Mouse (Mus musculus) intestine, embryonic 16.5 days (tissue): Measurements from ENCODE around the gene Gm20388. TPM values are rescaled to one million over a fixed set of nuclear protein-coding genes. Genes with fewer than 3 reads are reported as not detected.

Source experiments
- ATAC-seq: fragments of 200-750 bp; cut with Nextera tagmentation; 2 replicates; pipeline ENCODE4 v1.8.0; 2017; ENCODE audit warnings: moderate TSS enrichment, moderate library complexity
- H3K27ac ChIP-seq: fragments of 300-500 bp; sonication (generic); 2 replicates; pipeline ENCODE4 v1.5.1; 2014; ENCODE audit warnings: mild to moderate bottlenecking, low read length
- H3K27me3 ChIP-seq: fragments of 300-500 bp; sonication (generic); replicated peaks from 2 replicates; pipeline ENCODE4 v1.6.1; 2014; ENCODE audit warnings: low read length, control low read depth, mixed read lengths; ENCODE audit not compliant: control insufficient read depth, insufficient read depth
- H3K36me3 ChIP-seq: fragments of 300-500 bp; sonication (generic); 2 replicates; pipeline ENCODE4 v1.6.1; 2014; ENCODE audit warnings: low read length, control low read depth; ENCODE audit not compliant: control insufficient read depth, insufficient read depth
- H3K4me1 ChIP-seq: fragments of 300-500 bp; sonication (generic); 2 replicates; pipeline ENCODE4 v1.6.1; 2014; ENCODE audit warnings: low read length, control low read depth, mixed read lengths; ENCODE audit not compliant: control insufficient read depth, insufficient read depth
- H3K4me2 ChIP-seq: fragments of 300-500 bp; sonication (generic); 2 replicates; pipeline ENCODE4 v1.6.1; 2014; ENCODE audit warnings: low read depth, low read length, control low read depth
- H3K4me3 ChIP-seq: fragments of 300-500 bp; sonication (generic); 2 replicates; pipeline ENCODE4 v1.5.1; 2014; ENCODE audit warnings: mild to moderate bottlenecking, low read length
- H3K9ac ChIP-seq: fragments of 300-500 bp; sonication (generic); 2 replicates; pipeline ENCODE4 v1.6.1; 2014; ENCODE audit warnings: low read depth, low read length
- H3K9me3 ChIP-seq: fragments of 300-500 bp; sonication (generic); 2 replicates; pipeline ENCODE4 v1.6.1; 2016; ENCODE audit warnings: low read length, control low read depth; ENCODE audit not compliant: control insufficient read depth
- WGBS: fragments of 180-500 bp; shearing (Covaris S2); extraction: QIAGEN DNeasy Blood & Tissue Kit; methylation state at CpG from one replicate; pipeline ENCODE4 v1.1.7; 2014; 5-methylcytosine and 5-hydroxymethylcytosine counted together
- polyA plus RNA-seq: library from polyadenylated mRNA; unstranded; fragments of >200 nt; fragmentation: Nextera tagmentation; extraction: Ambion mirVana; gene quantifications from 2 replicates; pipeline ENCODE4 v1.2.1, GENCODE M21; 2015

The Gm20388 gene
- polyA plus RNA-seq, 1 experiment from 2014 or later = 5.8 TPM

DNA sequence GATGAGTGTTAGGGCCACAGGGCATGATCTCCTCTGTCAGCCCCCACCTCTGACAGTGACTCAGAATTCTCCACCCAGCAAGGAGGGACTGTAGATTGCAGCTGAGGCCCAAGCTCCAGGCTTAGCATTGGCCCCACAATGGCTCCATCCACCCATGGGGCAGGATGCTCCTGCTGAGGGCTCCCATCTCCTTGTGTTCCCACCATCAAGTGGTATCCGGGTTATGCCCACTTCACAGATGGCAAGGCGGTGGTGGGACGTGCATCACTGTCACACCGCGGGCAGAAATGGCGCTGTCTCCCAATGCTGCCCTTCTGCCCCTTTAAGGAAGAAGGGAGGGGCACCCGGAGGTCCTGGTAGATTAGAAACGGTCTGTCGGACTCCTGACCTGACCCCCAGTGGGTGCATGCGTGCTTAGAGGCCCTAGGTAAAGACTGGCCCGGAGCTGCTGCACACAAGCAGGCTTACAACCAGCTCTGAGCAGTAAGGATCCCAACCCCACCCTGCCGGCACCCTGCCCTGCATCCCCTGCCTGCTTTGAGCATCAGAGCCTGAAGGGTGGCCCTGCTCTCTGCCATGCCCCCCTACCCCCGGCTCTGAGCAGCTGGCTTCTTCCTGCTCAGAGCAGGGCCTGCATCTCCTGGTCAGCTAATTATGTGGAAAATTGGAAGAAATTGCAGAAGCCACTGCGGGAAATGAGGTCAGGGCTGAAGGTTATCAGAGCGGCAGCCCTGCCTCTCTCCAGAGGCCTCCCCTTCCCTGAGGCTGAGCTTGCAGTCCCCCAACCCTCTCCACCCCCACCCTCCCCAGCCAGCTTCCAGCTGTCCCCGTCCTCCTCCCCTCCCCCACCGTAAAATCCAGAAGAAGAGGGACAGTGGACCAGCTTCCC lies 384.6 kb downstream of the Gm20388 start:
- Histone ChIP-seq H3K4me2 (peak overlapping the region; percentile 24), H3K4me1 (peaks cover 49% of the 10 kb centered on the region), H3K4me3 (no peak overlapping the region), H3K36me3 (no peaks in the 10 kb centered on the region), H3K9ac (peak overlapping the region; percentile 50; the same call in 1 of the 2 replicates), H3K27ac (peak overlapping the region; percentile 65), H3K27me3 (no peaks in the 10 kb centered on the region), H3K9me3 (no peaks in the 10 kb centered on the region)
- WGBS = 35% methylated on average over 15 of the region's 17 CpGs
- ATAC-seq = peak; percentile 57

DNA sequence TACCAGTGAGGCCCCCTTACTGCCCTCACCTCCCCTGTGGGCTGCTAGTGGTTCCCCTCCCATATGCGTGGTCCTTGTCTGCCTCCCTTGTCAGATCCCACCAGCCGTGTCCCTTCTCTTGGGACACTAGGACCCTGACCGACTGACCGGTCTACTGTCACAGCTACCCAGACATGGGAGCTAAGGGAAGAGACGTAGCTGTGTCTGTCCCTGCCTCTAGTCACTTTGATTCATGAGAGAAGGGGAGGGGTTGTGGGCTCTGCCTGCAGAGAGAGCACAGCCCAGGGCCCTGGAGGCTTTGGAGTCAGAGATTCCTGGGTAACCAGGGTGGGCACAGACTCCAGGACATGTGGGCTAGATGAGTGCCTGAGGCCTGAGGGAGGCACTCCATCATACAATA lies 386.4 kb downstream of the Gm20388 start:
- Histone ChIP-seq H3K9me3 (no peaks in the 10 kb centered on the region), H3K9ac (peak overlapping the region; percentile 4; the same call in 1 of the 2 replicates), H3K27me3 (no peaks in the 10 kb centered on the region), H3K4me2 (no peak overlapping the region), H3K27ac (no peak overlapping the region), H3K4me3 (no peak overlapping the region), H3K4me1 (peaks cover 52% of the 10 kb centered on the region), H3K36me3 (no peaks in the 10 kb centered on the region)
- no peak for ATAC-seq
- WGBS = 55% methylated on average over 5 of the region's 5 CpGs

DNA sequence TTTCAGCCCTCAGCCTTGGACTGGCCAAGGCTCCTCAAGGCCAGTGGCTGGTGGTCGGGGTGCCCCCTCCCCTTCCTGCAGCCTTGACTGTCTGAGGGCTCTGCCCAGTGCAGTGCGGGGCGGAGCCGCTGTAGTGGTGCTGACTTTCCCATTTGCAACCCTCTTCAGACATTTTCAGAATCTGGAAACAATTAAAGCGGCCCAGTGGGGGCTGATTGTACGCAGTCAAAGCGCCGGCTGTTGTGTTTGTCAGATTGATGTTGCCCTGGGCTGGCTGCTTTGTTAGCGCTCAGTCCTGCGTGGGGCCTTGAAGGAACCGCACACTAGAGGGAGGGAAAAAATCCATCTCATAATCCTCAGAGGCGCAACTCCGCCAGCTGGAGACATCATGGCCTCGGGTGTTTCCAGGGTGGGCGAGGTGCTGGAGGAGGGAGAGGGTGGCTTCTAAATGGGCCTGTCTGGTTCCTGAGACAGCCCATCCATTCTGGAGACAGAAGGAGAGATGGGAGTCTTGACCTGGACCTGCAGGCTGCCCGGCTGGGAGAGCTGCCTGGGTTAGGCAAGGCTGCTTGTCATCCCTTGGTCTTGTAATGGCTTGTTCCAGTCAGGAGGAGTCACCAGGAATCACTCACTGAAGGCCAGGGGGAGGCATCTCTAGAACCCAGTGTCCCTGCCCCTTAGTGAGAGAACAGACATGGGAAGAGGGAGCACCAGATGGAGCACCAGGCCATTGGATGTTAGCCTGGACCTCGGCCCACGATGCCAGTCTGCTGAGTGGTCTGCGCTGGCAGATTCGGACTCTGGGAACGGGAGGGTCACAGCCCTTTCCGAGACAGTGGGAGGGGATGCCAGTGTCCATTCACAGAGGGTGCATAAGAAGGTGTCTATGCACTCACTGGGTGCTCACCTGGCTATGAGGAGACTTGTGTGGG lies 388.2 kb downstream of the Gm20388 start:
- 0 out of 2 replicates have a peak overlapping the region, but pooled peaks have one; percentile 4 for H3K9ac ChIP-seq
- H3K9me3 ChIP-seq = no peaks in the 10 kb centered on the region
- no peaks in the 10 kb centered on the region for H3K36me3 ChIP-seq
- peak overlapping the region; percentile 33; the same call in 1 of the 2 replicates for H3K27ac ChIP-seq
- no peaks in the 10 kb centered on the region for H3K27me3 ChIP-seq
- H3K4me3 ChIP-seq = no peak overlapping the region
- H3K4me1 ChIP-seq = peaks cover 47% of the 10 kb centered on the region
- no peak overlapping the region for H3K4me2 ChIP-seq
- 54% methylated on average over 22 of the region's 22 CpGs for WGBS
- ATAC-seq = no peak

DNA sequence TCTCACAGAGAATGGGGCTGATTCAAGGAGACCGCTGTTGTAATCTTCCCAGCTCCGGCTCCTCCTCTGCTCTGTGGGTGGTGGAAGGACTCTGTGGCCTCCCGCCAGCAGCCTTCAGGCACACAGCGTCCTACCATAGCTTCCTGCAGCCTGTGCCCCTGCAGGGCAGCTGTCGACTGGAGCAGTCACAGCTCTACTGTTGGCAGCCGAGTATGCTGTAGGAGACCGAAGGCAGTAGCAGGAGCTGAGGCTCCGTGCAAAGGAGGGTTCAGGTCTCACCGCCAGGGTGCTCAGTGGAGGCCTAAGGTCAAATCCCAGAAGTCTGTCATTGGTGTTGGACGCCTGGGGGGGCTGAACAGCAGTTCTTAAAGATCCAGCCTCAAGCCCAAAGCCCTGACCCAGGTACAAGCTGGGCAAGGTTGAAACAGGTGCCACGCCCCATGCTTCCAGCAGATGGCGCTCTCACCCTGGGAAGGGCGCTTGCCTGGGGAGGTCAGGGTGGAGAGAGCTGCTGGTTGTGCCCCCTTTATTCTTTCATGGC lies 390.0 kb downstream of the Gm20388 start:
- 10% methylated on average over 13 of the region's 13 CpGs for WGBS
- H3K9ac ChIP-seq = peak overlapping the region; percentile 47
- peak; percentile 72 for ATAC-seq
- H3K4me3 ChIP-seq = no peak overlapping the region
- H3K27ac ChIP-seq = no peak overlapping the region
- peaks cover 43% of the 10 kb centered on the region for H3K4me1 ChIP-seq
- no peaks in the 10 kb centered on the region for H3K27me3 ChIP-seq
- no peaks in the 10 kb centered on the region for H3K36me3 ChIP-seq
- peak overlapping the region; percentile 28; the same call in 1 of the 2 replicates for H3K4me2 ChIP-seq
- no peaks in the 10 kb centered on the region for H3K9me3 ChIP-seq

DNA sequence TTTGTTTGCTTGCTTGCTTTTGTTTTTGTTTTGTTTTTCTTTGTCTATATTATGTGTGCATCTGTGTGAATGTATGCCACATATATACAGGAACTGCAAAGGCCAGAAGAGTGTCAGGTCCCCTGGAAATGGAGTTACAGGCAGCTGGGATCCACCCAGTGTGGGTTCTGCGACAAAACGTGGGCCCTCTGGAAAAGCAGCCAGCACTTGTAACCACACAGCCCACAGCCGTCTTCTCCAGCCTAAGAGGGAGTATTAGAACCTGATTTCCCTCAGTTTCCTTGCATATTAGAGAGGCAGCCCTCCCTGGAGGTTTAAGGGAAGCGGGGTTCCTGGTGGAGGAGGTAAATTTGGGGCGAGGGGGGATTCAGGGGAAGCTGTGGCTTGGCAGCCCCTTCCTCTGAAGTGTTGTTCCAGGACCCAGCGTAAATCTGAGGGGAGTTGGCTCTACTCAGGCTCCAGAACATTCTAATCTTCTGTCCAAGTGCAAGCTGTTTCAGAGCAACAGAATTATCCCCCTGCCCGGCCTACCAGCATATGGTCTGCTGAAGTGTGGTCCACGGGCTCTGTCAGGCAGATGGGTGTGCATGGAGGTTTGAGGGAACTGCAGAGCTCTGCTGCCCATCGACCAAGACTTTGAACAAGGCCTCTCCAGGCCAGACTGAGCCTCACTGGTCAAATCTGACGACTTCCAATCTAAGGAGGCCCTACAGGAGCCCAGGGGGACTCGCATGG lies 392.5 kb downstream of the Gm20388 start:
- Histone ChIP-seq H3K9me3 (no peaks in the 10 kb centered on the region), H3K4me3 (no peak overlapping the region), H3K27me3 (no peaks in the 10 kb centered on the region), H3K36me3 (no peaks in the 10 kb centered on the region), H3K4me1 (peaks cover 38% of the 10 kb centered on the region), H3K9ac (peak overlapping the region; percentile 24; the same call in 1 of the 2 replicates), H3K4me2 (no peak overlapping the region), H3K27ac (no peak overlapping the region)
- ATAC-seq = no peak
- 72% methylated on average over 11 of the region's 11 CpGs for WGBS

DNA sequence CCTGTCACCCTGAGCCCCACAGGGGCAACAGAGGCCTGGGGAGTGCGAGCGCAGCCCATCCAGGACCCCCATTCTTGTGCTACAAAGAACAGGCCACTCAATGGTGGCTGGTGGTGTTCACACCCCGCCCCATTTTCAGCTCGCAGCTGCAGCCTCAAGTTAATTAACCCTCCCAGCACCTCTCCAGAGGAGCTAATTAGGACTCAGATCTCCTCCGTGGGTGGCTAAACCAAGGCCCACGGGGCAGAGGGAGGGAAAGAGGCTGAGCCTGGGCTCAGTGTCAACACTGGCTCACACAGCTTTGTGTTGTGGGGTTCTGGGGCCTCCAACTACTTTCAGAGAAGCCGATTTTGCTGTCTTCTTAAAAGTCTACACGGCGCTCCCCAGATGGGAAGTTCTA lies 393.5 kb downstream of the Gm20388 start:
- no peaks in the 10 kb centered on the region for H3K36me3 ChIP-seq
- no peaks in the 10 kb centered on the region for H3K9me3 ChIP-seq
- H3K27me3 ChIP-seq = no peaks in the 10 kb centered on the region
- H3K27ac ChIP-seq = no peak overlapping the region
- no peak overlapping the region for H3K4me3 ChIP-seq
- ATAC-seq = no peak
- 54% methylated on average over 9 of the region's 9 CpGs for WGBS
- H3K4me1 ChIP-seq = peaks cover 38% of the 10 kb centered on the region
- 0 out of 2 replicates have a peak overlapping the region, but pooled peaks have one; percentile 24 for H3K9ac ChIP-seq
- H3K4me2 ChIP-seq = no peak overlapping the region

DNA sequence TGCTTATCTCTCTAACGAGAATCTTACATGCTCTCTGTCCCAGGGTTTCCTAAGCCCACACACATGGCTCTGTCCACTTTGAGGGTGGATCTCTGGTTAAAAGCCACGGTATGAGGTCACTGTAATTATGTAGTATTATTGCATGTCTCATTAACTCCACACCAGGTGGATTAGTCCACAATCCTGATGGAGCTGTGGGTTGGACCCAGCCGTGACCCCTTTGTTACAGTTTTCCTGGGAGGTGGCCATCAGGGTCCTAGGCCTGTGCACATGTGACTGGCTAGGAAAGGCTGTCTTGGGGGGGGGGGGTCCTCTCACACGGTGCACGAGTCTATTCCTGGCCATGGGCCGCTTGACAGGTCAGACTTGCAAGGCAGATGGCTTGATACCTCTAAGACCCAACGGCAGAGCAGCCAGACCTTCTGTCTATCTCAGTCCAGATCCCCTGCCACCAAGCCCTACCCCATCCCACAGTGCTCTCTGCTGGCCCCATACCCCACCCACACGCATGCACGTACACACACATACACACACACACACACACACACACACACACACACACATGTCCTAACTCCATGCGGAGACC lies 395.3 kb downstream of the Gm20388 start:
- H3K4me3 ChIP-seq = no peak overlapping the region
- no peak overlapping the region for H3K4me2 ChIP-seq
- H3K9ac ChIP-seq = no peak overlapping the region
- 82% methylated on average over 10 of the region's 10 CpGs for WGBS
- no peaks in the 10 kb centered on the region for H3K27me3 ChIP-seq
- no peaks in the 10 kb centered on the region for H3K9me3 ChIP-seq
- peaks cover 41% of the 10 kb centered on the region for H3K4me1 ChIP-seq
- no peak overlapping the region for H3K27ac ChIP-seq
- no peak for ATAC-seq
- no peaks in the 10 kb centered on the region for H3K36me3 ChIP-seq

DNA sequence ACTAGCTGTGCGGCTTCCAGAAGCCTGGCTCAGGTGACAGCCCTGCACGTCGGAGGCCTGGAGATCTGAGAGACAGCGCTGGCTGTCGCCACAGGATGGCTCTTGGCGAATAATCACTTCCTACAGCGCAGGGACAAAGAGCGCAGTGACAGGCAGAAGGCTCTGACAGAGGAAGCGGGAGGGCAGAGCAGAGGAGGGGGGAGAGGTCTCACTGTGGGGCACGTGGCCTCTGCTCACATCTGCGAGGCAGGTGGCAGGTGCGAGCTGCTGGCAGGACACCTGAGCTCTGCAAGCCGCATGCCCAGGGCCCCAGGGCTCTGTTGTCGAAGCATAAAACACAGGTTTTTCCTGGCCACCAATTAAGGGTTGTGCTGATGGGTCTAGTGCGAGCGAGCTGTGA lies 396.5 kb downstream of the Gm20388 start:
- Histone ChIP-seq H3K9ac (0 out of 2 replicates have a peak overlapping the region, but pooled peaks have one; percentile 7), H3K9me3 (no peaks in the 10 kb centered on the region), H3K4me1 (peaks cover 45% of the 10 kb centered on the region), H3K27ac (no peak overlapping the region), H3K4me2 (no peak overlapping the region), H3K27me3 (no peaks in the 10 kb centered on the region), H3K4me3 (no peak overlapping the region), H3K36me3 (no peaks in the 10 kb centered on the region)
- WGBS = 31% methylated on average over 16 of the region's 16 CpGs
- peak; percentile 47 for ATAC-seq
